Mouse (Mus musculus): ENCODE data around the gene Tmem206.

- TF ChIP-seq CTCF (IDR thresholded peaks at IDR 0.05; ENCODE audit: insufficient read depth, low read length) (no peak), POLR2A (IDR thresholded peaks at IDR 0.05; ENCODE audit: borderline replicate concordance, extremely low read depth, low read depth, low read length) (no peak)
Measured at GRCm38 (mm10) chr1:191380843-191381242, 55.1 kb downstream of the Tmem206 start.

Measured in lung, adult 2 months (tissue).